Mouse (Mus musculus): ENCODE measurements around the gene Endov.

GRCm38 (mm10) chr11:119497451-119497850, 6.3 kb downstream of the Endov start:
- TF ChIP-seq CTCF (IDR thresholded peaks at IDR 0.05; ENCODE audit: low read depth) (no peak), EP300 (IDR thresholded peaks at IDR 0.05; ENCODE audit: low read depth) (no peak)

Measured in liver, embryonic 14.5 days (tissue).